Mouse (Mus musculus) neural tube, embryonic 13.5 days (tissue): Measurements from ENCODE around the gene Gm21992. TPM values are rescaled to one million over a fixed set of nuclear protein-coding genes. Genes with fewer than 3 reads are reported as not detected.
"Not testable (repeated sequence)": the region's sequence is repeated elsewhere in the genome, so short reads cannot be mapped to it uniquely, and the experiment has no call there.

Experiments used
- ATAC-seq: fragments of 200-750 bp; cut with Nextera tagmentation; 2 replicates; pipeline ENCODE4 v1.8.0; 2017; ENCODE audit warnings: low read depth, mild to moderate bottlenecking, moderate TSS enrichment, moderate library complexity
- H3K27ac ChIP-seq: fragments of 300-500 bp; sonication (generic); replicated peaks from 2 replicates; pipeline ENCODE4 v1.5.1; 2015; ENCODE audit warnings: moderate library complexity, mild to moderate bottlenecking, inconsistent platforms
- H3K27me3 ChIP-seq: fragments of 300-500 bp; sonication (generic); 2 replicates; pipeline ENCODE4 v1.6.1; 2015; ENCODE audit warnings: mild to moderate bottlenecking, inconsistent platforms
- H3K36me3 ChIP-seq: fragments of 300-500 bp; sonication (generic); 2 replicates; pipeline ENCODE4 v1.6.1; 2015; ENCODE audit warnings: mild to moderate bottlenecking, inconsistent platforms
- H3K4me1 ChIP-seq: fragments of 300-500 bp; sonication (generic); replicated peaks from 2 replicates; pipeline ENCODE4 v1.6.1; 2015; ENCODE audit warnings: inconsistent platforms
- H3K4me2 ChIP-seq: fragments of 300-500 bp; sonication (generic); 2 replicates; pipeline ENCODE4 v1.6.1; 2015; ENCODE audit warnings: inconsistent platforms, mild to moderate bottlenecking, moderate library complexity
- H3K4me3 ChIP-seq: fragments of 300-500 bp; sonication (generic); 2 replicates; pipeline ENCODE4 v1.5.1; 2015; ENCODE audit warnings: mild to moderate bottlenecking, inconsistent platforms
- H3K9ac ChIP-seq: fragments of 300-500 bp; sonication (generic); 2 replicates; pipeline ENCODE4 v1.6.1; 2015; ENCODE audit warnings: moderate library complexity, mild to moderate bottlenecking, inconsistent platforms
- H3K9me3 ChIP-seq: fragments of 300-500 bp; sonication (generic); 2 replicates; pipeline ENCODE4 v1.6.1; 2016; ENCODE audit warnings: inconsistent platforms
- WGBS: fragments of 180-500 bp; shearing (Covaris S2); methylation state at CpG from one replicate; pipeline ENCODE4 v1.1.7; 2015; 5-methylcytosine and 5-hydroxymethylcytosine counted together
- polyA plus RNA-seq: library from polyadenylated mRNA; unstranded; fragments of >200 nt; fragmentation: Nextera tagmentation; extraction: Ambion mirVana; gene quantifications from 2 replicates; pipeline ENCODE4 v1.2.1, GENCODE M21; 2015

Gene Gm21992
- polyA plus RNA-seq, 1 experiment from 2014 or later = 37.3 TPM

DNA sequence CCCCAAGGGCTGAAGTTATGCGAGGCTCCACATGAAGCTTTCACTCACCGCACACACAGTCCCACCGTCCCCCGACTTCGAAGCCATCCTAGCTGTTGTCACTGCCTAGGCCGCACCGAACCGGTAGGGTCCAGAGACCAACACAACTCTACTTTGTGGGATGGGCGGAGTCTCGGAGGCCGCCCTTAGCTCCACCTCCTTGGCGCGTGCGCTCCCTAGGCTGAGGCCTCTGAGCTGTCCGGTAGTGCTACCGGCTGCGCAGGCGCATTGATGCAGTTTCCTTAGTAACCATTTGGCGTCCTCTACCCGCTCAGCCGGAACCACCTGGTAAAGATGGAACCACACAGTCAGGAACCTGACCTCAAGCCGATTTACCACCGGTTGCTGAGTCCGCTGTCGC lies 27.7 kb upstream of the Gm21992 start, which contains the start of the genes Ccs and Ccdc87:
TSS of gene Ccs (minus strand) at position 184 of the 400 bp plus-strand sequence.
TSS of gene Ccdc87 (plus strand) at position 218 of the 400 bp plus-strand sequence.
- Histone ChIP-seq H3K27me3 (peaks cover 38% of the 10 kb centered on the region), H3K4me3 (peak within 1 kb of the TSS; percentile 56), H3K4me1 (peaks cover 23% of the 10 kb centered on the region), H3K27ac (no peak within 1 kb of the TSS), H3K36me3 (0 out of 2 replicates have a peak, but pooled peaks cover 2% of the 10 kb centered on the region), H3K4me2 (peak within 1 kb of the TSS; percentile 97), H3K9me3 (no peaks in the 10 kb centered on the region), H3K9ac (peak within 1 kb of the TSS; percentile 81)
- under 1% methylated on average over 25 of the region's 25 CpGs for WGBS
- peak; percentile 98 for ATAC-seq

GRCm38 (mm10) chr19:4838526-4839140 lies 27.2 kb upstream of the Gm21992 start:
- peaks cover 23% of the 10 kb centered on the region for H3K4me1 ChIP-seq
- peak; percentile 48 for ATAC-seq
- 36% methylated on average over 10 of the region's 10 CpGs for WGBS
- H3K9me3 ChIP-seq = no peaks in the 10 kb centered on the region
- 0 out of 2 replicates have a peak, but pooled peaks cover 2% of the 10 kb centered on the region for H3K36me3 ChIP-seq
- peak overlapping the region; percentile 81 for H3K9ac ChIP-seq
- H3K4me3 ChIP-seq = peak overlapping the region; percentile 56
- peak overlapping the region; percentile 97 for H3K4me2 ChIP-seq
- H3K27ac ChIP-seq = no peak overlapping the region
- peaks cover 38% of the 10 kb centered on the region for H3K27me3 ChIP-seq

DNA sequence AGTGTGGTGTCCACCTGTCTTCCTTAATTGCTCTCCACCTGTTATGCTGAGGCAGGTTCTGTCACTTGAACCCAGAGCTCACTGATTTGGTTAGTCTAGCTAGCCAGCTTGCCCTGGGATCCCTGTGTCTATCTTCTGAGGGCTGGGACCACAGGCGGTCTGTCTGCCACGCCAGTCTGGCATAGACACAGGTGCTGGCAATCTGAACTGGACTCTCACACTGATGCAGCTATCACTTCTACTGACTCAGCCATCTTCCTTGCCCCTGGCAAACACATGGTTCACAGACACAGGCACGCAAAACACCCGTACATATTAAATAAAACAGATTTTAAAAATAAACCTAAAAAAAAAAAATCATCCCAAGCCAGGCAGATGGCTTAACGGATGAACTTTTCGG lies 25.6 kb upstream of the Gm21992 start:
- Histone ChIP-seq H3K9me3 (no peaks in the 10 kb centered on the region), H3K4me2 (no peak overlapping the region), H3K4me1 (peaks cover 30% of the 10 kb centered on the region), H3K27me3 (peaks cover 26% of the 10 kb centered on the region), H3K36me3 (peaks cover 7% of the 10 kb centered on the region), H3K4me3 (no peak overlapping the region), H3K27ac (no peak overlapping the region), H3K9ac (no peak overlapping the region)
- WGBS = 96% methylated on average over 6 of the region's 6 CpGs
- ATAC-seq = no peak

DNA sequence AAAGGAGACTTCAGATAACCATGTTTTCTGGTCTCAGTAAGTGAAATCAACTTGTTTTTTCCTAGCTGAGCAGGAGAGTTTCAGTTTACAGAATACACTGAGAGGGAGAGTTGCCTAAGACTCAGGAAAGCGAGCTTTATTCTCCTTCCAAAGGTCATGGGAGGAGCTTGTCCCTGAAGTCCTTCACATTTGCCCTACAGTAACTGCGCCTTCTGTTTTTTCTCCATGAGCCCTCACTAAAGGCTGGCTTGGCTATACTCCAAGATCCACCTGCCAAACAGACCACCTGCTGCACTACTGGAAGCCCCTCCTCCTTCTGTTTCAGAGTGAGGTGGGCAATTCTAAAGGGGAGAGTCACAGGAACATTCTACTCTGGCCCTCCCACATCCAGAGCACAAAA lies 24.7 kb upstream of the Gm21992 start:
- 76% methylated on average over 2 of the region's 2 CpGs for WGBS
- no peak overlapping the region for H3K4me3 ChIP-seq
- no peak for ATAC-seq
- H3K4me2 ChIP-seq = no peak overlapping the region
- H3K9me3 ChIP-seq = no peaks in the 10 kb centered on the region
- H3K9ac ChIP-seq = no peak overlapping the region
- H3K4me1 ChIP-seq = peaks cover 31% of the 10 kb centered on the region
- no peak overlapping the region for H3K27ac ChIP-seq
- peaks cover 17% of the 10 kb centered on the region for H3K27me3 ChIP-seq
- peaks cover 7% of the 10 kb centered on the region for H3K36me3 ChIP-seq

DNA sequence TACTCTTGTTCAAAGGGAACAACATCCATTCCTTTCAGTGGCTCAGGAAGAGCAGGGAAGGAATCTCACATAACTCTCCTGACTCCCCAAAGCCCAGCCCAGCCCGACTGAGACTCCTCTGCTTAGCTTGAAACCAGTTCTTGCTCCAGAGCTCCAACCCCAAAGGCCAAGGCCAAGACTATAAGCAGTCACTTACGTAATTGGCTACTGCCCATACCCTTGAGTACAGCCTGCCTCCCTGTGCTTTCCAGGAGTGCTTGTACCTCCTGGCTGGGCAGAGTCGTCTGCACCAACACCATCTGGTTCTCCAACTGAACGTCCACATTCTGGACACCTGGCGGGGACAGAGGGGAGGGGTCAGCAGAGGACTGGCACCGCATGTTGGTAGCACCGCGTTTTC lies 22.6 kb upstream of the Gm21992 start:
- H3K9me3 ChIP-seq = no peaks in the 10 kb centered on the region
- H3K4me2 ChIP-seq = no peak overlapping the region
- peaks cover 7% of the 10 kb centered on the region for H3K36me3 ChIP-seq
- no peak overlapping the region for H3K9ac ChIP-seq
- no peak for ATAC-seq
- no peaks in the 10 kb centered on the region for H3K27me3 ChIP-seq
- WGBS = 91% methylated on average over 8 of the region's 8 CpGs
- H3K4me3 ChIP-seq = no peak overlapping the region
- peaks cover 24% of the 10 kb centered on the region for H3K4me1 ChIP-seq
- no peak overlapping the region for H3K27ac ChIP-seq

- Histone ChIP-seq H3K27me3 (no peaks in the 10 kb centered on the region), H3K36me3 (peaks cover 35% of the 10 kb centered on the region), H3K4me3 (no peak overlapping the region), H3K4me1 (peaks cover 8% of the 10 kb centered on the region; the same call in 1 of the 2 replicates), H3K4me2 (no peak overlapping the region), H3K9me3 (no peaks in the 10 kb centered on the region), H3K27ac (no peak overlapping the region), H3K9ac (no peak overlapping the region)
- no peak for ATAC-seq
- WGBS = 64% methylated on average over 7 of the region's 7 CpGs
Observed at GRCm38 (mm10) chr19:4829156-4829555, 17.7 kb upstream of the Gm21992 start.

GRCm38 (mm10) chr19:4828444-4829114 lies 17.2 kb upstream of the Gm21992 start:
- Histone ChIP-seq H3K9me3 (no peaks in the 10 kb centered on the region), H3K9ac (no peak overlapping the region), H3K27ac (no peak overlapping the region), H3K4me3 (no peak overlapping the region), H3K27me3 (no peaks in the 10 kb centered on the region), H3K4me1 (peaks cover 8% of the 10 kb centered on the region; the same call in 1 of the 2 replicates), H3K36me3 (peaks cover 35% of the 10 kb centered on the region), H3K4me2 (no peak overlapping the region)
- WGBS = 57% methylated on average over 16 of the region's 16 CpGs
- ATAC-seq = no peak

DNA sequence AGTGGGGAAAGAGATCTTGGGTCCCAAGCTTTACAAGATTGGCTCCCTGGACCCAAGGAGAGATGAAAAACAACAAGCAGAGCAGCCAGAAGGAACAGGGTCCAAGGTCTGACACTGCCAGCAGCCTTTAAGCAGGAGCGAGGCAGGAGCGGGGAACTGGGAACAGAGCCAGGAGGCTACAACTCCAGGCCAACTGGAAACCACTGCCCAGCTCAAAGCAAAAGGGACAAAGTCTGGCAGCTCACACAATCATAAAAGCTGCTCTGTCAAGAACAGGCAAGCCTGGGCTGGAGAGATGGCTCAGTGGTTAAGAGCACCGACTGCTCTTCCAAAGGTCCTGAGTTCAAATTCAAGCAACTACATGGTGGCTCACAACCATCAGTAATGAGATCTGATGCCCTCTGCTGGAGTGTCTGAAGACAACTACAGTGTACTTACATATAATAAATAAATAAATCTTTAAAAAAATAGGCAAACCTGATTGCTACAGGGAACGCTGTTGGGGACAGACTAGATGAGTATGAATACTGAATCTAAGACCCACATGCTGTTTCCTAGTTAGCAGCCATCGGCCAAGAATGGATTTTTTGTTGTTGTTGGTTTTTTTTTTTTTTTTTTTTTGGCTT lies 9.4 kb upstream of the Gm21992 start:
- H3K27me3 ChIP-seq = no peaks in the 10 kb centered on the region
- ATAC-seq = no peak
- H3K36me3 ChIP-seq = peaks cover 16% of the 10 kb centered on the region
- H3K4me2 ChIP-seq = no peak overlapping the region
- H3K27ac ChIP-seq = no peak overlapping the region
- no peak overlapping the region for H3K9ac ChIP-seq
- WGBS = 88% methylated on average over 5 of the region's 5 CpGs
- no peaks in the 10 kb centered on the region for H3K9me3 ChIP-seq
- H3K4me3 ChIP-seq = no peak overlapping the region
- no peaks in the 10 kb centered on the region for H3K4me1 ChIP-seq

- peaks cover 1% of the 10 kb centered on the region; the same call in 1 of the 2 replicates for H3K4me1 ChIP-seq
- H3K4me3 ChIP-seq = no peak overlapping the region
- 61% methylated on average over 1 of the region's 1 CpGs for WGBS
- no peaks in the 10 kb centered on the region for H3K27me3 ChIP-seq
- no peaks in the 10 kb centered on the region for H3K36me3 ChIP-seq
- H3K9ac ChIP-seq = no peak overlapping the region
- no peak for ATAC-seq
- H3K9me3 ChIP-seq = no peaks in the 10 kb centered on the region
- H3K4me2 ChIP-seq = no peak overlapping the region
- no peak overlapping the region for H3K27ac ChIP-seq
Observed at GRCm38 (mm10) chr19:4817182-4817835, 5.9 kb upstream of the Gm21992 start.

- no peak overlapping the region for H3K27ac ChIP-seq
- no peaks in the 10 kb centered on the region for H3K27me3 ChIP-seq
- no peak for ATAC-seq
- no peak overlapping the region for H3K9ac ChIP-seq
- no peak overlapping the region for H3K4me3 ChIP-seq
- H3K4me2 ChIP-seq = no peak overlapping the region
- peaks cover 27% of the 10 kb centered on the region for H3K4me1 ChIP-seq
- 83% methylated on average over 6 of the region's 6 CpGs for WGBS
- no peaks in the 10 kb centered on the region for H3K36me3 ChIP-seq
- H3K9me3 ChIP-seq = no peaks in the 10 kb centered on the region
Observed at GRCm38 (mm10) chr19:4813015-4813414, 1.6 kb upstream of the Gm21992 start.

GRCm38 (mm10) chr19:4812334-4812949 lies 1.0 kb upstream of the Gm21992 start:
- not testable (repeated sequence) for H3K36me3 ChIP-seq, H3K9me3 ChIP-seq, H3K27me3 ChIP-seq, ATAC-seq
- H3K27ac ChIP-seq = peak overlapping the region; percentile 91
- peak overlapping the region; percentile 81 for H3K9ac ChIP-seq
- H3K4me3 ChIP-seq = peak overlapping the region; percentile 79
- WGBS = 80% methylated on average over 8 of the region's 8 CpGs
- H3K4me2 ChIP-seq = peak overlapping the region; percentile 99
- H3K4me1 ChIP-seq = peaks cover 33% of the 10 kb centered on the region
